Mouse (Mus musculus) myocyte (in vitro differentiated cells): Measurements from ENCODE around the gene Mylk4. TPM values are rescaled to one million over a fixed set of nuclear protein-coding genes. Genes with fewer than 3 reads are reported as not detected.

ENCODE experiments used
- H3K27me3 ChIP-seq: one replicate; pipeline ENCODE4 v1.6.1; 2011; ENCODE audit not compliant: control insufficient read depth, insufficient read depth, insufficient read length
- H3K36me3 ChIP-seq: one replicate; pipeline ENCODE4 v1.6.1; 2011; ENCODE audit not compliant: control insufficient read depth, insufficient read depth
- H3K4me2 ChIP-seq: one replicate; pipeline ENCODE4 v1.6.1; 2011; ENCODE audit warnings: low read depth, control low read depth
- H3K4me3 ChIP-seq: one replicate; pipeline ENCODE4 v1.5.1; 2011; ENCODE audit warnings: mild to moderate bottlenecking, control low read depth, moderate library complexity
- H3K79me2 ChIP-seq: one replicate; pipeline ENCODE4 v1.6.1; 2011; ENCODE audit not compliant: control insufficient read depth, insufficient read depth
- H3ac ChIP-seq: one replicate; pipeline ENCODE4 v1.6.1; 2011; ENCODE audit not compliant: control insufficient read depth, insufficient read length
- CEBPB ChIP-seq: IDR thresholded peaks from 2 replicates; pipeline ENCODE4 v1.6.1; 2011; ENCODE audit warnings: mild to moderate bottlenecking, moderate library complexity; ENCODE audit not compliant: poor library complexity, insufficient read depth, severe bottlenecking
- E2F4 ChIP-seq: IDR thresholded peaks from one replicate; pipeline ENCODE4 v1.6.1; 2011; ENCODE audit warnings: mild to moderate bottlenecking, control low read depth, moderate library complexity; ENCODE audit not compliant: insufficient read depth
- MAX ChIP-seq: IDR thresholded peaks from one replicate; pipeline ENCODE4 v1.6.1; 2011; ENCODE audit warnings: low read depth, mild to moderate bottlenecking, control low read depth
- MYOD1 ChIP-seq, 3 experiments: IDR thresholded peaks; one replicate each; pipeline ENCODE4 v1.6.1; 2011; ENCODE audit warnings: control low read depth in 2 of 3, low read depth in 2 of 3, mild to moderate bottlenecking in 2 of 3, moderate library complexity in 1 of 3; ENCODE audit not compliant: insufficient read length in 2 of 3, control insufficient read depth in 1 of 3
- MYOG ChIP-seq, 3 experiments: IDR thresholded peaks; one replicate each; pipeline ENCODE4 v1.6.1; 2011; ENCODE audit warnings: control low read depth in 2 of 3, low read depth in 2 of 3, mild to moderate bottlenecking in 2 of 3; ENCODE audit not compliant: insufficient read length in 2 of 3, control insufficient read depth in 1 of 3, insufficient read depth in 1 of 3
- POLR2A ChIP-seq: IDR thresholded peaks from one replicate; pipeline ENCODE4 v1.6.1; 2011; ENCODE audit warnings: low read depth, mild to moderate bottlenecking, control low read depth, moderate library complexity; ENCODE audit not compliant: insufficient read length
- POLR2AphosphoS2 ChIP-seq: IDR thresholded peaks from one replicate; pipeline ENCODE4 v1.6.1; 2011; ENCODE audit warnings: low read depth, control low read depth; ENCODE audit not compliant: insufficient read length
- REST ChIP-seq: IDR thresholded peaks from one replicate; pipeline ENCODE4 v1.6.1; 2011; ENCODE audit warnings: mild to moderate bottlenecking, control low read depth, moderate library complexity; ENCODE audit not compliant: insufficient read depth, insufficient read length
- SRF ChIP-seq: IDR thresholded peaks from one replicate; pipeline ENCODE4 v1.6.1; 2011; ENCODE audit warnings: low read depth; ENCODE audit not compliant: control insufficient read depth, insufficient read length
- TCF12 ChIP-seq: IDR thresholded peaks from one replicate; pipeline ENCODE4 v1.6.1; 2011; ENCODE audit warnings: mild to moderate bottlenecking, control low read depth; ENCODE audit not compliant: poor library complexity, insufficient read depth, severe bottlenecking
- TCF3 ChIP-seq: IDR thresholded peaks from one replicate; pipeline ENCODE4 v1.6.1; 2011; ENCODE audit warnings: low read depth, control low read depth; ENCODE audit not compliant: insufficient read length
- USF1 ChIP-seq: IDR thresholded peaks from one replicate; pipeline ENCODE4 v1.6.1; 2011; ENCODE audit warnings: low read depth, mild to moderate bottlenecking, control low read depth, moderate library complexity
- polyA plus RNA-seq: library from polyadenylated mRNA; unstranded; fragments of >200 nt; fragmentation: generic; extraction: Trizol; gene quantifications from one replicate; pipeline ENCODE4 v1.2.1, GENCODE M21; 2012; ENCODE audit warnings: missing spikeins

Gene Mylk4
- polyA plus RNA-seq, 1 experiment: 31.1 TPM

DNA sequence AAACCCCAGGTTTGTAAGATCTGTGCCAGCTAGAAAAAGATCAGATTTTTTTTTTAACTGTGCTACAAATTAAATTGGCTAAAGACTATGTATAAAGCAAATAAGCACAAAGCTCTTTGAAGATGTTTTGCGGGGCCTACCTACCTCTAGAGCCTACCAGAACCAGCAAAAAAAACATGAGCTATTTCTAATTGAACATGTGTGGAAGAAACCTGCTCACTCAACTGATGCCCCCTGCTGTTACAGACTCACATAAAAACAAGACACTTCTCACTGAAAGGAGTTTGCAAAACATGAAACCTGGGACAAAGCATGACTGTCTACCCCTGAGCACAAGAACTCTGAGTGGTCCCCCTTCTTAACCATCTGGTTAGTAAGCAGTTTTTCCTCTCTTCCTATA is 13.3 kb upstream of the Mylk4 start:
- Histone ChIP-seq H3K27me3 (no peaks in the 10 kb centered on the region), H3ac (no peak overlapping the region), H3K4me2 (no peak overlapping the region), H3K79me2 (no peaks in the 10 kb centered on the region), H3K4me3 (no peak overlapping the region), H3K36me3 (no peaks in the 10 kb centered on the region)
- TF ChIP-seq POLR2A (no peak), REST (no peak), MYOG (IDR thresholded peaks at IDR 0.05; ENCODE audit: control insufficient read depth in 1 of 3, insufficient read depth in 1 of 3, insufficient read length in 2 of 3, low read depth in 2 of 3) (no peak), TCF12 (no peak), MAX (no peak), CEBPB (no peak), MYOD1 (IDR thresholded peaks at IDR 0.05; ENCODE audit: control insufficient read depth in 1 of 3, insufficient read length in 2 of 3, low read depth in 2 of 3) (no peak), POLR2AphosphoS2 (no peak), USF1 (no peak), E2F4 (no peak), SRF (no peak), TCF3 (no peak)

DNA sequence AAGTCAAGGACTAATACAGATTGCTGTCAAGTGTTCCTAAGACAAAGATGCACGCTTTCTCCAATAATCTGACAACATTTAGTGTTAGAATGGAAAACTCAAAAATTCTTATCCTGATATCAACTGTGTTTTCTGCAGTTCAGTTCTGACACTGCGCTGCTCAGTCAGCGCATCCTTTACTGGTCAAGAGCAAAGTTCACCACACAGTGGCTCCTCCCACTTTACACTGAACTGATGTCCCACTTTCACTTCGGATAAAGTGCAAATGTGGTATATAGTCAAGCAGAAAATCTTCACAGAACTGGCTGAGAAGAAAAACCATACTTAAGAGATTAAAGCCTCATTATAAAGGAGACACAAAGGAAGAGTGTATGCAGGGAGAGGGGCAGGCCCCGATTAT is 11.4 kb upstream of the Mylk4 start:
- H3K36me3 ChIP-seq: no peaks in the 10 kb centered on the region
- H3K4me2 ChIP-seq: no peak overlapping the region
- no peaks in the 10 kb centered on the region for H3K27me3 ChIP-seq
- H3K79me2 ChIP-seq: no peaks in the 10 kb centered on the region
- H3ac ChIP-seq: no peak overlapping the region
- TF ChIP-seq POLR2A (no peak), TCF12 (no peak), REST (no peak)
- H3K4me3 ChIP-seq: no peak overlapping the region

DNA sequence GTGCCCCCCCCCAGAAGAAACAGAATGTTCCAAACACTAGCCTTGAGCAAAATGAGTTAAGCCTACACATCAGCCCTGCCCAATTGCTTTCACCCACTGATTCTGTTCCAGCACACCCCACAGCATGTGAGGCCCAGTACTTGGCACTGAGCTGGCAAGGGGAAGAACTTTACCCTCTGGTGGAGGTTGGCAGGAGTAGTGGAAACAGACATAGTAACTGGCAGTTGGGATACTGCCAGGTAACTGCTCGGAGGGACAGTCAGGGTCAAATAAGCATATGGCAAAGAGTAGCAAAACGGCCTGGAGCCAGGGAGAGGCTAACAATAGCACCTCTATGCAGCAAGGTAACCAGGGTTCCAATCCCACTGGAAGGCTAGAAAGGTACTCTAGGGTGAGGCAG is 10.9 kb upstream of the Mylk4 start:
- no peaks in the 10 kb centered on the region for H3K36me3 ChIP-seq
- TF ChIP-seq MYOD1 (IDR thresholded peaks at IDR 0.05; ENCODE audit: control insufficient read depth in 1 of 3, insufficient read length in 2 of 3, low read depth in 2 of 3): no peak
- TF ChIP-seq TCF3: no peak
- TF ChIP-seq MYOG (IDR thresholded peaks at IDR 0.05; ENCODE audit: control insufficient read depth in 1 of 3, insufficient read depth in 1 of 3, insufficient read length in 2 of 3, low read depth in 2 of 3): no peak
- no peak for TF ChIP-seq TCF12

DNA sequence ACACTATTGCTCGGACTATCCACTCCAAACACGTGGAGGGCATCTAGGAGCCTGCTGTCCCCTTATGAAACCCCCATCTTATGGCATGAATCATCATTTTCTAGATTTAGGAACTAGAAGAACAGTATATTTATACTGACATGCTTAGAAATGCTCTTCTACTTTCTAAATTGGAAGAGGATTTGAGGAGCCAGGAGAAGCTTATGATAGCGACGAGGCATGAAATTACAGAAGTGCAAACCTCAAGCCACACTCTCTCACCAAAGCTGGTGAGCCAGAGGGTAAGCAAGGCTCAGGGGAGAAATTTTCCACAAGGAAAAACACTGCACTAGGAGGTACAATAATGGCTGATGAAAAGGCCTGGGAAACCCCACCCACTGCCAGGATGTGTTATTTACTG is 6.0 kb upstream of the Mylk4 start:
- H3K4me3 ChIP-seq: no peak overlapping the region
- no peak for TF ChIP-seq MYOG (IDR thresholded peaks at IDR 0.05; ENCODE audit: control insufficient read depth in 1 of 3, insufficient read depth in 1 of 3, insufficient read length in 2 of 3, low read depth in 2 of 3)
- TF ChIP-seq MYOD1 (IDR thresholded peaks at IDR 0.05; ENCODE audit: control insufficient read depth in 1 of 3, insufficient read length in 2 of 3, low read depth in 2 of 3): no peak
- TF ChIP-seq TCF12: no peak
- TF ChIP-seq CEBPB: no peak
- no peak for TF ChIP-seq TCF3
- no peak for TF ChIP-seq POLR2AphosphoS2
- no peaks in the 10 kb centered on the region for H3K36me3 ChIP-seq
- no peaks in the 10 kb centered on the region for H3K79me2 ChIP-seq
- no peak overlapping the region for H3ac ChIP-seq
- no peak overlapping the region for H3K4me2 ChIP-seq
- no peaks in the 10 kb centered on the region for H3K27me3 ChIP-seq

More for the DNA sequence above, 10.9 kb upstream of the Mylk4 start:
- Histone ChIP-seq H3ac (no peak overlapping the region), H3K4me2 (no peak overlapping the region), H3K27me3 (no peaks in the 10 kb centered on the region), H3K79me2 (no peaks in the 10 kb centered on the region), H3K4me3 (no peak overlapping the region)

DNA sequence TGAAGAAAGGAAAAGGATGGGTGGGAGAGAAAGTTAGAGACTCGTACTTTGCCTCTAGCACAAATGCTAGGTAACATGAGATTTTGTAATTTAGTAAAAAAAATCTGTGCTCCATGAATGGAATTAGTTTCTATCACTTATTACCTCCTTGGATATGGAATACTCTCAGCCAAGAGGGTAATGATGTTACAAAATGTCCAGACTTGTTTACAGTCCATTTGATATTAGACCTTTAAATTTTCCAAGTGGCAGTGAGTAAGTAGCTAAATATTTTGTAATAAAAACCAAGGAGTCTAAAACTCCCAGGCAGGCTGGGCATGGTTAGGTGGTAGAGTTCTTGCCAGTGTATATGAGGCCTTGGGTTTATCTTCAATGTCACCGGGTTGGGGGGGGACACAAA is 3.8 kb upstream of the Mylk4 start:
- Histone ChIP-seq H3K4me2 (no peak overlapping the region), H3K79me2 (no peaks in the 10 kb centered on the region), H3K27me3 (no peaks in the 10 kb centered on the region), H3K4me3 (no peak overlapping the region), H3K36me3 (no peaks in the 10 kb centered on the region), H3ac (no peak overlapping the region)
- TF ChIP-seq POLR2AphosphoS2: no peak
- no peak for TF ChIP-seq POLR2A
- TF ChIP-seq MAX: no peak
- TF ChIP-seq MYOD1 (IDR thresholded peaks at IDR 0.05; ENCODE audit: control insufficient read depth in 1 of 3, insufficient read length in 2 of 3, low read depth in 2 of 3): no peak
- TF ChIP-seq REST: no peak
- TF ChIP-seq CEBPB: no peak
- no peak for TF ChIP-seq MYOG (IDR thresholded peaks at IDR 0.05; ENCODE audit: control insufficient read depth in 1 of 3, insufficient read depth in 1 of 3, insufficient read length in 2 of 3, low read depth in 2 of 3)
- TF ChIP-seq E2F4: no peak
- no peak for TF ChIP-seq TCF12
- no peak for TF ChIP-seq USF1
- TF ChIP-seq SRF: no peak
- TF ChIP-seq TCF3: no peak
